Mouse (Mus musculus) forebrain, embryonic 16.5 days (tissue): ENCODE results near the gene Mrpl58. TPM values are rescaled to one million over a fixed set of nuclear protein-coding genes. Genes with fewer than 3 reads are reported as not detected.

Experiments
- ATAC-seq: fragments of 200-750 bp; cut with Nextera tagmentation; 2 replicates; pipeline ENCODE4 v1.8.0; 2017; ENCODE audit warnings: mild to moderate bottlenecking, moderate library complexity
- H3K27ac ChIP-seq: fragments of 300-500 bp; sonication (generic); 2 replicates; pipeline ENCODE4 v1.5.1; 2014; ENCODE audit warnings: low read length, control low read depth
- H3K27me3 ChIP-seq: fragments of 300-500 bp; sonication (generic); replicated peaks from 2 replicates; pipeline ENCODE4 v1.6.1; 2014; ENCODE audit warnings: low read length; ENCODE audit not compliant: control insufficient read depth, insufficient read depth
- H3K36me3 ChIP-seq: fragments of 300-500 bp; sonication (generic); 2 replicates; pipeline ENCODE4 v1.6.1; 2014; ENCODE audit not compliant: control insufficient read depth, insufficient read depth
- H3K4me1 ChIP-seq: fragments of 300-500 bp; sonication (generic); replicated peaks from 2 replicates; pipeline ENCODE4 v1.6.1; 2014; ENCODE audit warnings: low read length; ENCODE audit not compliant: control insufficient read depth, insufficient read depth
- H3K4me2 ChIP-seq: fragments of 300-500 bp; sonication (generic); 2 replicates; pipeline ENCODE4 v1.6.1; 2014; ENCODE audit warnings: mild to moderate bottlenecking, low read length, control low read depth
- H3K4me3 ChIP-seq: fragments of 300-500 bp; sonication (generic); replicated peaks from 2 replicates; pipeline ENCODE4 v1.5.1; 2014; ENCODE audit warnings: mild to moderate bottlenecking, low read length, control low read depth
- H3K9ac ChIP-seq: fragments of 300-500 bp; sonication (generic); replicated peaks from 2 replicates; pipeline ENCODE4 v1.6.1; 2014; ENCODE audit warnings: low read depth, low read length, control low read depth
- H3K9me3 ChIP-seq: fragments of 300-500 bp; sonication (generic); 2 replicates; pipeline ENCODE4 v1.6.1; 2016; ENCODE audit warnings: low read length; ENCODE audit not compliant: control insufficient read depth
- WGBS: fragments of 180-500 bp; shearing (Covaris S2); extraction: QIAGEN DNeasy Blood & Tissue Kit; methylation state at CpG from one replicate; pipeline ENCODE4 v1.1.7; 2014; 5-methylcytosine and 5-hydroxymethylcytosine counted together
- microRNA-seq: library from miRNA; unstranded; fragments of <30 nt; microRNA quantifications from one replicate; pipeline ENCODE4, GENCODE M21; 2017
- polyA plus RNA-seq: library from polyadenylated mRNA; unstranded; fragments of >200 nt; fragmentation: Nextera tagmentation; extraction: Ambion mirVana; gene quantifications from 2 replicates; pipeline ENCODE4 v1.2.1, GENCODE M21; 2015

The Mrpl58 gene
- polyA plus RNA-seq, 1 experiment from 2014 or later, result 176 TPM

DNA sequence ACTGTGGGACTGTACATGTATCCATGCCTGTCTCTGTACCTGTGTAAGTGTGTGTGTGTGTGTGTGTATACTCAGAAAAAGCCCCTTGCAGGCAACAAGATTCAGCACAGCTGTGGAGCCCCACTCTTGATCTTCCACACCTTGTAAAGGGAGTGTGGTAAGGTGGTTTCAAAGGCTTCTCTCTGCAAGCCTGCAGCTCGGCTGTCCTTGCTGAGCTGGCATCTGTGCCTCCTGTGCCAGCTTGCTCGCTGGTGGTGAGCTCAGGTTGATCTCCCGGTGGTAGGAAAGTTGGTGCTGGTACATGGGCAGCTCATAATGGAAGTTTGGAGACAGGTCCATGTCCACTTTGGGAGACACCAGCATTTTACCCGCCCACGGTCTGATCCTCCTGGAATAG is 58.3 kb downstream of the Mrpl58 start:
- 67% methylated on average over 5 of the region's 5 CpGs for WGBS
- Histone ChIP-seq H3K36me3 (no peaks in the 10 kb centered on the region), H3K4me2 (no peak overlapping the region), H3K9me3 (no peaks in the 10 kb centered on the region), H3K9ac (no peak overlapping the region), H3K4me1 (no peaks in the 10 kb centered on the region), H3K27me3 (no peaks in the 10 kb centered on the region), H3K27ac (no peak overlapping the region), H3K4me3 (no peak overlapping the region)
- ATAC-seq, result no peak

Small RNA genes within 50 kb of the gene (microRNA-seq; reads per million reads assigned to microRNA genes)
- not detected for gene Mir3968

Other genes with a start within 250 kb of the Mrpl58 start
- 49.9 and 57.3 TPM in 2 replicates for gene Slc9a3r1, start 240.4 kb upstream of the Mrpl58 start, polyA plus RNA-seq
- 11.0 and 11.2 TPM in 2 replicates for gene Tmem104, start 216.3 kb upstream of the Mrpl58 start, polyA plus RNA-seq
- gene Nat9, start 215.9 kb upstream of the Mrpl58 start, polyA plus RNA-seq, result 20.6 and 24.2 TPM in 2 replicates
- gene Grin2c, start 136.5 kb upstream of the Mrpl58 start, polyA plus RNA-seq, result 0.29 and 0.37 TPM in 2 replicates
- 23.2 and 26.9 TPM in 2 replicates for gene Fdxr, start 126.7 kb upstream of the Mrpl58 start, polyA plus RNA-seq
- 0.27 and 0.76 TPM in 2 replicates for gene Fads6, start 106.1 kb upstream of the Mrpl58 start, polyA plus RNA-seq
- 0.24 TPM in 1 of 2 replicates, not detected in the other for gene Otop2, start 96.6 kb upstream of the Mrpl58 start, polyA plus RNA-seq
- gene Ush1g, start 81.7 kb upstream of the Mrpl58 start, polyA plus RNA-seq, result 0.10 TPM in 2 replicates
- 0.37 TPM in 1 of 2 replicates, not detected in the other for gene Otop3, start 69.0 kb upstream of the Mrpl58 start, polyA plus RNA-seq
- gene Hid1, start 36.0 kb upstream of the Mrpl58 start, polyA plus RNA-seq, result 46.6 and 58.2 TPM in 2 replicates
- 16.8 and 18.3 TPM in 2 replicates for gene Cdr2l, start 21.8 kb upstream of the Mrpl58 start, polyA plus RNA-seq
- gene Atp5h, start 16.2 kb downstream of the Mrpl58 start, polyA plus RNA-seq, result 641 and 688 TPM in 2 replicates
- 18.9 and 20.2 TPM in 2 replicates for gene Kctd2, start 16.4 kb downstream of the Mrpl58 start, polyA plus RNA-seq
- gene Trim80, start 36.8 kb downstream of the Mrpl58 start, polyA plus RNA-seq, result not detected in 2 replicates
- gene Slc16a5, start 58.7 kb downstream of the Mrpl58 start, polyA plus RNA-seq, result not detected in 2 replicates
- 16.2 and 17.3 TPM in 2 replicates for gene Armc7, start 71.9 kb downstream of the Mrpl58 start, polyA plus RNA-seq
- 82.6 and 91.0 TPM in 2 replicates for gene Nt5c, start 88.1 kb downstream of the Mrpl58 start, polyA plus RNA-seq
- gene Jpt1, start 110.6 kb downstream of the Mrpl58 start, polyA plus RNA-seq, result 1,959 and 1,981 TPM in 2 replicates
- gene Sumo2, start 132.5 kb downstream of the Mrpl58 start, polyA plus RNA-seq, result 1,130 and 1,181 TPM in 2 replicates
- 138 and 144 TPM in 2 replicates for gene Nup85, start 160.7 kb downstream of the Mrpl58 start, polyA plus RNA-seq
- 68.0 and 76.5 TPM in 2 replicates for gene Mrps7, start 200.2 kb downstream of the Mrpl58 start, polyA plus RNA-seq
- 32.5 and 37.4 TPM in 2 replicates for gene Gga3, start 200.3 kb downstream of the Mrpl58 start, polyA plus RNA-seq
- gene Mif4gd, start 209.2 kb downstream of the Mrpl58 start, polyA plus RNA-seq, result 9.8 and 12.9 TPM in 2 replicates
- gene Slc25a19, start 224.5 kb downstream of the Mrpl58 start, polyA plus RNA-seq, result 57.2 and 63.0 TPM in 2 replicates